Mouse (Mus musculus) limb, embryonic 11.5 days (tissue): ENCODE data around the gene Osgep. TPM values are rescaled to one million over a fixed set of nuclear protein-coding genes. Genes with fewer than 3 reads are reported as not detected.
A peak's percentile ranks its signal among the peaks of the same experiment; 100 is the strongest.
"Not testable (repeated sequence)": the region's sequence is repeated elsewhere in the genome, so short reads cannot be mapped to it uniquely, and the experiment has no call there.

Experiments
- ATAC-seq: fragments of 200-750 bp; cut with Nextera tagmentation; 2 replicates; pipeline ENCODE4 v1.8.0; 2017; ENCODE audit warnings: low read depth; ENCODE audit not compliant: insufficient number of reproducible peaks, low FRiP score, low TSS enrichment
- DNase-seq: peaks from one replicate; pipeline ENCODE4 v3.0.0-alpha.2; 2015; ENCODE audit warnings: low spot score
- H3K27ac ChIP-seq: fragments of 300-500 bp; sonication (generic); replicated peaks from 2 replicates; pipeline ENCODE4 v1.5.1; 2014; ENCODE audit warnings: low read depth, mild to moderate bottlenecking, low read length
- H3K27me3 ChIP-seq: fragments of 300-500 bp; sonication (generic); 2 replicates; pipeline ENCODE4 v1.6.1; 2014; ENCODE audit warnings: mild to moderate bottlenecking, low read length, mixed read lengths; ENCODE audit not compliant: control insufficient read depth, insufficient read depth
- H3K36me3 ChIP-seq: fragments of 300-500 bp; sonication (generic); 2 replicates; pipeline ENCODE4 v1.6.1; 2014; ENCODE audit warnings: mild to moderate bottlenecking, low read length, moderate library complexity, mixed read lengths; ENCODE audit not compliant: control insufficient read depth, insufficient read depth
- H3K4me1 ChIP-seq: fragments of 300-500 bp; sonication (generic); 2 replicates; pipeline ENCODE4 v1.6.1; 2014; ENCODE audit warnings: low read length, mixed read lengths; ENCODE audit not compliant: control insufficient read depth, insufficient read depth
- H3K4me2 ChIP-seq: fragments of 300-500 bp; sonication (generic); 2 replicates; pipeline ENCODE4 v1.6.1; 2014; ENCODE audit warnings: low read depth, mild to moderate bottlenecking, moderate library complexity; ENCODE audit not compliant: severe bottlenecking
- H3K4me3 ChIP-seq: fragments of 300-500 bp; sonication (generic); 2 replicates; pipeline ENCODE4 v1.5.1; 2014; ENCODE audit warnings: low read depth, low read length
- H3K9ac ChIP-seq: fragments of 300-500 bp; sonication (generic); 2 replicates; pipeline ENCODE4 v1.6.1; 2014; ENCODE audit warnings: mild to moderate bottlenecking, low read length
- H3K9me3 ChIP-seq: fragments of 300-500 bp; sonication (generic); 2 replicates; pipeline ENCODE4 v1.6.1; 2016; ENCODE audit warnings: low read length; ENCODE audit not compliant: control insufficient read depth
- WGBS: fragments of 180-500 bp; shearing (Covaris S2); extraction: QIAGEN DNeasy Blood & Tissue Kit; methylation state at CpG from one replicate; pipeline ENCODE4 v1.1.7; 2014; 5-methylcytosine and 5-hydroxymethylcytosine counted together
- polyA plus RNA-seq: library from polyadenylated mRNA; unstranded; fragments of >200 nt; fragmentation: Nextera tagmentation; extraction: Ambion mirVana; gene quantifications from 2 replicates; pipeline ENCODE4 v1.2.1, GENCODE M21; 2014

Gene Osgep
- polyA plus RNA-seq, 1 experiment from 2014 or later = 186 TPM

DNA sequence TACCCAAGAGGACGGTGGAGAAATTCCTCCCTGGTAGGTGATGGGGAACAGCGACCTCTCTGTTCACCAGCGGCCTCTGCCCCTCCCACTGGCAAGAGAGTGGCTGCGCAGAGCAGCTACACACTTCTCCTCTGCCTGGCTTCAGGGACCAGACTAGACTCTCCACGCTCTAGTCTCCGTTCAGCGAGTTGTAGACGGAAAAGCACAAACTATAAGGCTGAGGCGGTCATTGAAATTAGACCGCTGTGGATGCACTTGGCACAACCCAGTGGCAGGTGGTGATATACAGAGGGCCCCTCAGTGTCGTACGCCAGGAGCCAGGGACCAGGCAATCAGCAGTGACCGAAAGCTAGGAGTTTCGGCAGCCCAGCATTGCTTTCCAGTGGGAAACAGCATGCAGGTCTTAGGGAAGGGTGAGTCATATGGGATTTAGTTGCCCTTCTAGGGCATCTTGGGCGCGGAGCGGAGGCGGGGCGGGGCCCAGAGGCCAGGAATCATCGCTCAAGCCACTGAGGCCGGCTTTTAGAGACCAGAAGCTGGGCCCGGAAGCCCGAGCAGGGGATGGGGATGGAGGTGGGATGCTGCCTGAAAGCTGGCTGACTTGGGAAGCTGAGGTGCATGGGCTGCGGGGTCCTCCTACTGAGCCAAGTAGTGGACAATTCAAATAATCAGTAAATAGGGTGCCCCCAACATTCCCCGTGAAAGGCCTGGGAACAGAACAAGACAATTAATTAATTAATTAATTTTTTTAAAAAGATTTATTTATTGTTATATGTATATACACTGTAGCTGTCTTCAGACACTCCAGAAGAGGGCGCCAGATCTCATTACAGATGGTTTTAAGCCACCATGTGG, 20.5 kb downstream of the Osgep start:
- H3K27ac ChIP-seq = 0 out of 2 replicates have a peak overlapping the region, but pooled peaks have one; percentile 8
- peak; percentile 65 for DNase-seq
- no peaks in the 10 kb centered on the region for H3K9me3 ChIP-seq
- 4% methylated on average over 26 of the region's 26 CpGs for WGBS
- peak overlapping the region; percentile 58 for H3K9ac ChIP-seq
- peak overlapping the region; percentile 68 for H3K4me2 ChIP-seq
- no peaks in the 10 kb centered on the region for H3K36me3 ChIP-seq
- no peaks in the 10 kb centered on the region for H3K27me3 ChIP-seq
- no peaks in the 10 kb centered on the region; the same call in 1 of the 2 replicates for H3K4me1 ChIP-seq
- peak overlapping the region; percentile 32 for H3K4me3 ChIP-seq
- peak; percentile 81 for ATAC-seq

DNA sequence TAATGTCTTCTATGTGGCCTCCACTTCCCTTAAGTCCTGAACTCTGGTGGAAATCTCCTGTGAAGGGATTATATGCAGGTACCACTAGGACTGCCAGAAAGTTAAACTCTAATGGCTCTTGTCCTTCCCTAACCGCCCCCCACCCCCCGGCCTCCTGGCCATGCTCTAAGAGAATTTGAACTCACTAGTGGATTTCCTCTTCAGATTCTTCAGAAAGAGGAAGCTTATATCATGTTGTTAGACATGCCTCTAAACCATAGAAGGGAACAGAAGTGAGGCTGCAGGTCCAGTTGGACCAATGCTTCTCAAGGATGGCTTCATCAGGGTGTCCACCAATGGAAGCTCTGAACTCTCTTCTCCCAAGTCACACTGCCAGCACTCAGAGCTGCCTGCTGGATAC, 26.7 kb downstream of the Osgep start:
- ATAC-seq, H3K4me3 ChIP-seq, H3K4me1 ChIP-seq, H3K27ac ChIP-seq, H3K9me3 ChIP-seq, DNase-seq, H3K36me3 ChIP-seq, H3K9ac ChIP-seq, H3K4me2 ChIP-seq: not testable (repeated sequence)
- H3K27me3 ChIP-seq = peaks cover 11% of the 10 kb centered on the region; the same call in 1 of the 2 replicates
- 93% methylated on average over 2 of the region's 2 CpGs for WGBS

DNA sequence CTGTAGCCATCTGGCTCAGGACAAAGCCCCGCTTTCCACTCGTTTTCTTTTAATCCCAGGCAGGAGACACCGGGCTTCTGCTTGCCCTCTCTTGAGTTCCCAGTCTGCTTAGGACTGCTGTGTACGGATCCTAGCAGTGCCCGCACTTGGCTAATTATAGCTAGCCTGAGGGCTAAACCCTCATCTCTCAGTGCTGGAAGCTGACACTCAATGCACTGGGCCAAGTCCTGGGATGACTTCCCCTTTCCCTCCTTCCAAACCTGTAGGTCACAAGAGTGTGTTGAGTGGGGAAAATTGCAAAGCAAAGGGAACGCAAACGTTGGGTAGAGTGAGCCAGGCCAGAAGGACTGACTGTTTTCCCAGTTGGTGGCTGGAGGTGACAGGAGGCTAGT, 27.3 kb downstream of the Osgep start, which contains the start of gene Klhl33:
Gene Klhl33, minus strand, starts transcription at position 134 of the 392 bp plus-strand sequence.
- DNase-seq (no peak), ATAC-seq (no peak)
- Histone ChIP-seq H3K4me2 (peak within 1 kb of the TSS; percentile 51), H3K4me1 (peaks cover 3% of the 10 kb centered on the region; the same call in 1 of the 2 replicates), H3K4me3 (peak within 1 kb of the TSS; percentile 27), H3K27me3 (peaks cover 11% of the 10 kb centered on the region; the same call in 1 of the 2 replicates), H3K9ac (peak within 1 kb of the TSS; percentile 41), H3K9me3 (no peaks in the 10 kb centered on the region), H3K27ac (no peak within 1 kb of the TSS), H3K36me3 (no peaks in the 10 kb centered on the region)
- 32% methylated on average over 7 of the region's 7 CpGs for WGBS

DNA sequence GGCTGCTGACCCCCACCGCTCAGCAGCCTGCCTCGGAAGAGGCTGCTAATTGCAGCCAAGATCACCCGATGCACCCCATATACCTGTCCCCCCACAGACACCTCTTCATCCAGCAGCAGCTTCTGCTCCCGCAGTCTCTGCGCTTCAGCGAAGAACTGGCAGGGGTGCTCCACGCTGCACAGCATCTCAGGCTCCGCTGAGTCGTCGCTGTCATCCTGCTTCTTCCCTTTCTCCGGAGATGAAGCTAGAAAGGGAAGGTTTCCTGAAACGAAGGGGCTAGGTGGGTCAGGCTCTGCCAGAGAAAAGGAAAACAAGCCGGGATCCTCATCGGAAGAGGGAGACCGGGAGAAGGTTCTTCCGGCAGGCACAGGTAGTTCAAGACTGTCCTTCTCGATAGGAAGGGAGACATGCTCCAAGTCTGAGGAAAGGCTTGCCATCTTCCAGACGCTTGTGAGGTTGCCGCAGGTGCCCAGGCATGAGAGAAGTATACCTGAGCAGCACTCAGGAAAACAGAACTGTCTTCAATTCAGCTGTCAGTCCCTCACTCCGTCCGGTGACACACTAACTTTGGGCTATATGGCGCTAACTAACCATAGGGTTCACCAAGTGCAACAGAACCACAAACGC, 27.8 kb downstream of the Osgep start:
- Histone ChIP-seq H3K9me3 (no peaks in the 10 kb centered on the region), H3K4me3 (peak overlapping the region; percentile 27), H3K4me2 (peak overlapping the region; percentile 51), H3K4me1 (peaks cover 3% of the 10 kb centered on the region; the same call in 1 of the 2 replicates), H3K36me3 (no peaks in the 10 kb centered on the region), H3K9ac (peak overlapping the region; percentile 41), H3K27ac (no peak overlapping the region), H3K27me3 (peaks cover 11% of the 10 kb centered on the region; the same call in 1 of the 2 replicates)
- peak; percentile 36 for DNase-seq
- WGBS = 16% methylated on average over 23 of the region's 23 CpGs
- no peak for ATAC-seq

DNA sequence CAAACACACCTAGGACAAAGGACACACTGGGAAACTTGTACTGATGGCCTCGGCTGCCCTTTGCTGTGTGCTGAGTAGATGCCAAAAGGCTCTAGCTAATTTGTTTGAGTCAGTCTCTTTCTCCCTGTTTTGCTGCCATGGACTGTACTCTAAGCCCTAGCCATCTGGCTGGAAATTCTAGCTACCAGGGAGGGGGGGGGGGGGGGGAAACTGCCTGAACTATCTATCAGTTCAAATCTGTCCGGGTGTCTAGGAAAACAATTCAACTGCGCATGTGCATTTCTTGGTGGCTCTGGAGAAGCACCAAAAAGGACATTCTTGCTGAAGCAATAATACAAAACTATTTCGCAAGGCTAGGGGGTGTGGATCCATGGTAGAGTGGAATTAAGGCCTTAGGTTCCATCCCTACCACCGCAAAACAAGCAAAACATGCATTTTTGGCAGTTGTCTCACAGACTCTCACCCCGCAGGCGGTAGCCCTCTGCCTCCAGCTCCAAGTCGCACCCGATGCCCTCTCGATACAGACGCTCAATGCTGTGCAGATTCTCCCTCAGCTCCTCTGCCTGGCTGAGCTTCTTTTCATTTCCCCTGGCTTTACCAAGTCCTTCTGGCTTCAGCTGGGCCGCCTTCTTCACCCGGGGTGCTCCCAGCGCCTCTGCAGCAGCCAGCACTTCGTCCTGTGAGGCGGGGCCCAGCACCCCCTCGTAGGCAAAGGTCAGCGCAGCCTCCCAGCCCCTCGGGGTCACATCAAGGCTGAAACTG, 28.5 kb downstream of the Osgep start:
- Histone ChIP-seq H3K36me3 (no peaks in the 10 kb centered on the region), H3K27ac (no peak overlapping the region), H3K4me2 (peak overlapping the region; percentile 51), H3K9ac (peak overlapping the region; percentile 41), H3K9me3 (no peaks in the 10 kb centered on the region), H3K27me3 (peaks cover 11% of the 10 kb centered on the region; the same call in 1 of the 2 replicates), H3K4me3 (peak overlapping the region; percentile 27), H3K4me1 (peaks cover 3% of the 10 kb centered on the region; the same call in 1 of the 2 replicates)
- DNase-seq = peak; percentile 30
- 20% methylated on average over 19 of the region's 19 CpGs for WGBS
- no peak for ATAC-seq

DNA sequence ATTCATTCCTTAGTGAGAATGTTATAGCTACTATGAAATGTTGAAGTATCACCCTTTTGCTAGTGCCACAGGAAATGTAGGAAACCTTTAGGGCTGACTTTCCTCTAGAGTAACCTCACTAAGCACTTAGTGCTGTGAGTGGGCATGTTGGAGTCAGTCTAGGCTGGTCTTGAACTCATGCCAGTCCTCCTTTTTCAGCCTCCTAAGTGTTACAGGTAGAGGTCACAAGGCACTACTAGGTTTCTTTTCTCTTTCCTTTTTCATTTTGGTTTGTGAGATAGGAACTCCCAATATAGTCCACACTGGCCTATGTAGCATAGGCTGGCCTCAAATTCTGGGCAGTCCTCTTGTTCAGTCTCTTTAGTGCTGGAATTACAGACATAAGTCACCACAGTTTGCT, 29.3 kb downstream of the Osgep start:
- H3K36me3 ChIP-seq = no peaks in the 10 kb centered on the region
- H3K4me3 ChIP-seq = no peak overlapping the region
- DNase-seq (no peak), ATAC-seq (no peak)
- H3K4me2 ChIP-seq = no peak overlapping the region
- H3K27ac ChIP-seq = no peak overlapping the region
- H3K4me1 ChIP-seq = peaks cover 3% of the 10 kb centered on the region; the same call in 1 of the 2 replicates
- H3K27me3 ChIP-seq = peaks cover 11% of the 10 kb centered on the region; the same call in 1 of the 2 replicates
- no peak overlapping the region for H3K9ac ChIP-seq
- no peaks in the 10 kb centered on the region for H3K9me3 ChIP-seq

DNA sequence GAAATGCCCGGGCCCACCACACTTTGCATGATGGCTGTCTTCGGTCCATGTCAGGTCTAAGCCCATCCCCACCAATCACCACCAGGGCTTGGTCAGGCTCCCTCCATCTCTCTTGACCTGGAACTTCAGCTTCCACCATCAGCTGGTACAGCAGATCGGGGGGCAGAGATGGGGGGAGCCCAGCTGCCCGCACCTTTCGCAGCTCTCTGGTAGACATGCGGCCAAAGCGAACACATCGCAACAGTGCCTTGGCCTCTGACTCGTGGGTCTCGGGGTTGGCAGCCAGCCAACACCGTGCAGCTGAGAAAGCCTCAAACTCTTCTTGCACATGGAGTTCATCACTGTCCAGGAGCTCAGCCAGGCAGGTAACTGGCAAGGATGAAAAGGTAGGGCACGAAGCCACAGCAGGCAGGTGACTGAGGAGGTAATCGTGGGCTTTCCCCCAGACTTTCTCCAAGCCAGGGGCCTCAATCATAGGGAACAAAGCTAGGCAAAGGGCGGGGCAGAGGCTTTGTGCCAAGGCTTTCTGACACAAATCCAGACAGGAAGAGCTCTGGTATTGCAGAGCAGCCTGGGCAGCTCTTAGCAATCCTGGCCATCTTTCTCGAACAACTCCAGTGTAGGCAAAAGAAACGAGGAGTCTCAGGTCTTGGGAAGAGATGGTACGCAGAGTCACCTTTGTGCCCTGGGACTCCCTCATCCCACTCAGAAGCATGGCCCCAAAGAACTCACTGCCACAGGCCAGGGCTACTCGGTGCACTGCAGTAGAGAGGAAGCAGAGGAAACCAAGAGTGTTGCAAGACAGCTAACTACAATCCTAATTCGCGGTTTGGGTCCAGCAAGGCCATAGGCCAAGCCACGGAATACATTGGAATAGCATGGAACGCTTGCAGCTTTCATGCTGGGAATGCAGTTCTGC, 31.9 kb downstream of the Osgep start:
- Histone ChIP-seq H3K4me3 (no peak overlapping the region), H3K4me1 (peaks cover 3% of the 10 kb centered on the region; the same call in 1 of the 2 replicates), H3K4me2 (no peak overlapping the region), H3K27me3 (peaks cover 11% of the 10 kb centered on the region; the same call in 1 of the 2 replicates), H3K27ac (no peak overlapping the region), H3K9me3 (no peaks in the 10 kb centered on the region), H3K9ac (no peak overlapping the region), H3K36me3 (no peaks in the 10 kb centered on the region)
- DNase-seq = no peak
- 90% methylated on average over 22 of the region's 22 CpGs for WGBS
- no peak for ATAC-seq
